Mouse (Mus musculus) brown adipose tissue, adult 24 weeks (tissue): ENCODE measurements around the gene Coro1b. TPM values are rescaled to one million over a fixed set of nuclear protein-coding genes. Genes with fewer than 3 reads are reported as not detected.
"Not testable (repeated sequence)": the region's sequence is repeated elsewhere in the genome, so short reads cannot be mapped to it uniquely, and the experiment has no call there.

Experiments
- H3K27ac ChIP-seq: fragments of 200-500 bp; replicated peaks from 2 replicates; pipeline ENCODE4 v1.5.1; 2012; ENCODE audit warnings: low read depth, mild to moderate bottlenecking, low read length
- H3K4me1 ChIP-seq: fragments of 200-500 bp; 2 replicates; pipeline ENCODE4 v1.6.1; 2012; ENCODE audit warnings: low read length, mixed read lengths; ENCODE audit not compliant: control insufficient read depth, insufficient read depth, insufficient read length
- H3K4me3 ChIP-seq: fragments of 200-500 bp; 2 replicates; pipeline ENCODE4 v1.5.1; 2012; ENCODE audit warnings: low read depth, mild to moderate bottlenecking, low read length, moderate library complexity; ENCODE audit not compliant: insufficient read depth
- polyA plus RNA-seq: library from polyadenylated mRNA; stranded (reverse); fragments of >200 nt; gene quantifications from 2 replicates; pipeline ENCODE4 v1.2.4, GENCODE M21; 2012; ENCODE audit not compliant: missing spikeins, insufficient read depth, insufficient read length

The Coro1b gene
- polyA plus RNA-seq, 1 experiment, result 103 TPM

DNA sequence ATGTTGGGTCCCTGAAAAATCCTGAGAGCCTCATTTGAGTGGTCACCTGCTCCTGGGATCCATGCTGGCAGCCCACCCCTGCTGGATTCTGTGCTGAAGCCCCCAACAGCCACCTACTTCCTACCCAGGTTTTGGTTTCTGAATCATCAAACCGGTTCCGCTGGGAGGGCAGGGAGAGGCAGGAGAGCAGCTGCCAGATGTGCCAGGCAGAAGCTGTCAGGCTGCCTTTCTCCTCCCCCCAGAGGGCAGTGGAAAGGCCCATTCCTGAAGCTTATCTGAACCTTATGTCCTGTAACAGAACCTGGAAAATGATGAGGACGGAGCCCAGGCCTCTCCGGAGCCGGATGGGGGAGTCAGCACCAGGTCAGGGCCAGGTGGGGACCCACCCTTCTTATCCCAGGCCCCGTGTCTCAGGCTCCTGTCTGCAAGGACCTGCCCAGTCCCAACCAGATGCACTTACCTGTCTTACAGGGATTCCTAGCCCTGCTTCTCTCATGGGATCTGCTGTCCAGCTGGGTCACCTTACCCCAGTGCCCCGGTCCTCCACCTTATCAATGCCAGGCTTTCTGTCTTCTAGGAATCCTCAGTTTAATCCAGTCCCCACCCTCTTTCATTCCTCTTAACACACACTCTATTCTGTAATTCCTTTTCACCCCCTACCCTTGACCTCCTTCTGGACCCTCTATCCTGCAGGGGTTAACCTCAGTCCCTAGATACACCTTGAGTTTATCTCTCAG is 21.5 kb upstream of the Coro1b start:
- Histone ChIP-seq H3K4me3 (peak overlapping the region; percentile 92), H3K4me1 (peaks cover 8% of the 10 kb centered on the region), H3K27ac (no peak overlapping the region)

DNA sequence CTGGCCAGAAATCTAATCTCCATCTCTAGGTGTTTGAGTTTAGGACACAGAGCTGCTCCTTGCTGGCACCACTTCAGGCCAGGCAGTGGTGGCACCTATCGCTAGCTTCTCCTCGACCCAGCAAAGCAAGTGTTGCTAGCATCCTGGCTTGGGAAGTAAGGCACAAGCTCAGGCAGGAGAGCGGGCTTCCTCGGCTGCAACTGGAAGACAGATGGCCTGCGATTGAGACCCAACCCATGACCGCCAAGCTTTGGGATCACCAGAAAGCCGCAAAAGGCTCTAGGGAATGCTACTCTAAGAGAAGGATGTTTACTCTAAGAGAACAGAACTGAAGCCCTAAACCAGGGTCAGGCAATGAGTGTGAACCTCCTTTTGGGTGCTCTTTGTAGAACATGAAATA is 19.0 kb upstream of the Coro1b start:
- H3K4me3 ChIP-seq, result no peak overlapping the region
- H3K27ac ChIP-seq, result no peak overlapping the region
- H3K4me1 ChIP-seq, result peaks cover 8% of the 10 kb centered on the region

DNA sequence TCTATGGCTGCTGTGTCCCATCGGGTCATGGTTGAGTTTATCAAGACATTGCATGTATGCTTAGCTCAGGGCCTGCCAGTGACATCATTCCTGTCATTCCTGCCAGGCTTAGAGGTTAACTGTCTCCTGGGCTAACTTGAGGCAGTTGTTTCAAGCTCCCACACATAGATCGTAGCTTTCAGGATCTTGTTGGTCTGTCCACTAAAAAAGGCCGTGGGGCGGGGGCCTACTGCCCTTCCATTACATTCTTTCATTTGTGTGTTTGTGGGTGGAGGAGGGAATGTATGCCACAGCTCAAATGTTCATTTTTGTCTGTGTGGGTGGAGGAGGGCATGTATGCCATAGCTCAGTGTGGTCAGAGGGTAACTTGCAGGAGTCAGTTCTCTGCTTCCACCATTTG is 18.3 kb upstream of the Coro1b start:
- Histone ChIP-seq H3K4me3 (no peak overlapping the region), H3K4me1 (peaks cover 13% of the 10 kb centered on the region), H3K27ac (no peak overlapping the region)

DNA sequence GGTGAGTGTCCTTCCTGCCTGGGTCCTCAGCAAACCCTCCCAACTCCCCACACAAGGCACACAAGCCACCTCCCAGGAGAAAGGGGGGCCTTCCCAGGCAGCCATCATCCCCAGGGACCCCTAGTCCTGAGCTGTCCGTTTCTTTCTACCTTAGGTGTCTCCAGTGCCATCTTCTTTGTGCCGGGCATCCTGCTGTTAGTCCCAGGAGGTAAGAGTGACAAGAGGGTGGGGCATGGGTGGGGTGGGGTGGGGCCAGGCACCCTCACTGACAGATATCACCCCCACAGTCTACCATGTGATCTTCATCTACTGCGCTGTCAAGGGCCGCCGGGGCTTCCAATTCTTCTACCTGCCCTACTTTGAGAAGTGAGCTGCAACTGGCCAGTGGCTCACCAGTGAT is 17.3 kb upstream of the Coro1b start:
- H3K4me3 ChIP-seq, result no peak overlapping the region
- peaks cover 15% of the 10 kb centered on the region for H3K4me1 ChIP-seq

DNA sequence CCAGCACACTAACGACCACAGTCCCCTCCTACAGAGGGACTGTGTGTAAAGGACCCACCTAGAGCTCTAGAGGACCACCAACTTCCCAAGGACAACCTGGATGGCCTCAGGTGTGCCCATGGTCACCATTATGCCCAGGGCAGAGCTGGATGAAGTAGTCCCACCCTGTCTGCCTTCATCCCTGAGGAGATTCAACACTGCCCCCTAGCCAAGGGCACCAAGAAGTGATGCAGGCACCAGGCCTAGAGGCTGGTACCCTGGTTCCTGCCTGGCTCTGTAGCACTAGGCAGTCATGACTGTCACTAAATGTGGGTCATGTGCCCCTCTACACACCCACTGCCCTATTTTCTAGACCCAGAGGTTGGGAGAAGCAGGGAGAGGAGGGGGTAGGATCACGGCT is 16.7 kb upstream of the Coro1b start:
- no peak overlapping the region for H3K4me3 ChIP-seq
- H3K4me1 ChIP-seq, result peaks cover 15% of the 10 kb centered on the region
- H3K27ac ChIP-seq, result no peak overlapping the region

More for the DNA sequence above, 17.3 kb upstream of the Coro1b start:
- no peak overlapping the region for H3K27ac ChIP-seq

DNA sequence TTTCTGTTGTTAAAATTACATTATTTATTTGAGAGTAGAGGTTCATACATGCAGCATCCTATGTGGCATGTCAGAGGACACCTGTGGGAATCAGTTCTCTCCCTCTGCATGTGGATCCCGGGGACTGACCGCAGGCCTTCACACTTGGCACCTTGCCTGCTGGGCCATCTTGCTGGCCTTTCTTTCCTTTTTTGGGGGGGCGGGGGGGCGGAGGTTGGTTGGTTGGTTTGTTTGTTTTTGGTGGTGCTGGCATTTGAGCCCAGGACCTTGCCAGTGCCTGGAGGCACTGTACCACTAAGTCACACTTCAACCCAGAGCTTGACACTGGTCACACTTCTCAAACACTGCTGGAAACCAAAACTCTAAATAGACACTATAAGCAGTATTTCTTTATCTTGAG is 14.1 kb upstream of the Coro1b start:
- Histone ChIP-seq H3K4me3 (no peak overlapping the region), H3K4me1 (peaks cover 7% of the 10 kb centered on the region), H3K27ac (no peak overlapping the region)

DNA sequence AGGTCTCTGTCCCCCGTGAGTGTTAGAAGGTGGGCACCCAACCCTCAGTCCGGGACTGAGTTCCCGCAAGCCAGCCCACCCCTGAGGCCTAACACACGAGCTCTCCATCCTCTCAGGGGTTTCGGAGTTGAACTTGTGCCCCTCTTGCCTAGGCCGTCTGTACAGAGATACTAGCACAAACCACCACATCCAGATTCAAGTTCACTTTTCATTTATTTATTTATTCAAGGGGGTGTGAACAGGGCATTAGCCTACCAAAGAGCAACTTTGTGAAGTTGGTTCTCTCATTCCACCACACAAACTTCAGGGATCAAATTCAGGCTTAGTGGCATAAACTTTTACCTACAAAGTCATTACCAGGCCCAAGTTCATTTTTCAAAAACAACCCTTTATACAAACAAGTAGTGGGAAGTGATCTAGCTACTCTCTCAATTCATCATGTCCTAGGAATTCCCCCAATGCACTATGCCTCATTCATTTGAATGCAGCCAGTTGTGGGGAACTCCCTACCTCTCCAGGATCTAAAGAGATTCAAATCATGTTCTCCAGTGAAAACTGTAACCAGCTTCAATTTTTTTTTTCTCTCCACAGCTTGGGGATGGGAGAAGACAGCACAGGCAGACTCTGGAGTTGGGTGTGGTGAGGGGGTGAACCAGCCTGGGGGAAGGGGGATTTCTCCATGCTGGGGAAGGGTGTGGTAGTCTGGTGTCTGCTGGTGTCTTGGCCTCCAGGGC is 13.0 kb upstream of the Coro1b start:
- H3K4me3 ChIP-seq, H3K4me1 ChIP-seq: not testable (repeated sequence)
- H3K27ac ChIP-seq, result peak overlapping the region; percentile 76

DNA sequence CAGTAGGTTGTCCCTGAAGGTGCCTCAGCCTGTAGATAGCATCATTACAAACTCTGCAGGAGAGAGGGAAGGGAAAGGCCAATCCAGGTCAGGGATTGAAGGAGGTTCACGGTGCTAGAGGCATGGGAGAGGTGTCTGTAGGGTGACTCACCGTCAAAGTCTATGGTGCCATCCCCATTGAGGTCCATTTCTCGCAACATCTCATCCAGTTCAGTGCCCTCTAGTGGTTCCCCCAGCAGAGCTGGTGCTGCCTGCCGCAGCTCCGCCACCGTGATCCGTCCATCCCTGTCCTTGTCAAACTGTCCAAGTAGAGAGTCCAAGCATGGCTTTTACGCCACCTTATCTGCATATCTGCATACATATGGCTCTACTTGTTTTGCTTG is 12.5 kb upstream of the Coro1b start:
- H3K27ac ChIP-seq, H3K4me1 ChIP-seq: not testable (repeated sequence)

DNA sequence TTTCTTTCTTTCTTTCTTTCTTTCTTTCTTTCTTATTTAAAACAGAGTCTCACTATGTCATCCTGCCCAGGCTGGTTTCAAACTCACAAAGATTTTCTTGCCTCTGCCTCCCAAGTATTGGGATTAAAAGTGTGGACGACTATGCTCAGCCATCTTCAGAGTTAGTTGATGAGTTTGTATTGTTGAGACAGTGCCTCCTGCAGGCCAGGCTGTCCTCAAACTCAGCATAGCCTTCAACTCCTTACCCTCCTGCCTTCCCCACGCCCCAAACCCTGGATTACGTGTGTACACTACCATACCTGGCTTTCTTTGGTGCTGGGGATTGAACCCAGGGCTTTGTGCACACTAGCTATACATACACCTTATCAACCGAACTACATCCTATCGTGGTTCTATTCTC is 12.0 kb upstream of the Coro1b start:
- Histone ChIP-seq H3K4me1 (peaks cover 7% of the 10 kb centered on the region), H3K27ac (no peak overlapping the region), H3K4me3 (no peak overlapping the region)

More for the DNA sequence above, 12.5 kb upstream of the Coro1b start:
- not testable (repeated sequence) for H3K4me3 ChIP-seq

DNA sequence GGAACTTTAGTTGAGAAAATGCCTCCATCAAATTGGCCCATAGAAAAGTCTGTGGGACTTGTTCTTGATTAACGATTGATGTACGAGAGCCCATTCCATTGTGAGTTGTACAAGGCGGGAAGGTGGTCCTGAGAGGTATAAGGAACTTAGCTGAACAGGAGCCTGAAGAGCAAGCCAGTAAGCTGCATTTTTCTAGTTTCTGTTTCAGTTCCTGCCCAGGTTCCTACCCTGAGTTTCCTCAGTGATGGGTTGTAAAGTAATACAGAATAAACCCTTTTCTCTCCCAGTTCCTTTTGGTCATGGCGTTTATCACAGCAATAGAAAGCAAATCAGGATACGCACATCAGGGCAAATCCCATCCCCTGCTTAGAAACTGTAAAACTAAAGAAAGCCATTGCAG is 10.5 kb upstream of the Coro1b start:
- no peak overlapping the region for H3K4me3 ChIP-seq
- H3K27ac ChIP-seq, result no peak overlapping the region
- H3K4me1 ChIP-seq, result peaks cover 14% of the 10 kb centered on the region

DNA sequence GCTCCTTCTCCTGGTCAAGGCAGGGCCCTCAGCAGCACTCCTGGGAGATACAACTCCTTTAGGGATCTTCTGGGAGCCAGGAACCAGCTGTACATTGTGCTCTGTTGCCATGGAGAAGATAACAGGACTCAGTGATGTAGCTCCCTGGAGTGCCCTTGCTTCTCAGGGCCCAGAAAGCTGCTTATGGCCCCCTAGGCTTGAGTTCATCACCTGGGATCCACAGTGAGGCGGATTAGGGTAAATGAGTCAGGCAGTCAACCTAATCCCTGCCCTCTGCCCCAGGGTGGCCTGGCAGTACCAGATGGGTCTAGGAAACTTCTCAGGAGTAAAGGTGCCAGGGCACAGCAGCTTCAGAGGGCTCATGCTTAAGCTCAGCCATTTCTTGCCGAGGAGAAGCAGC is 9.0 kb upstream of the Coro1b start, which contains the start of gene Gpr152:
Gene Gpr152 (plus strand): TSS at position 342 of the 400 bp plus-strand sequence.
- H3K4me3 ChIP-seq, result no peak within 1 kb of the TSS
- H3K4me1 ChIP-seq, result peaks cover 25% of the 10 kb centered on the region
- no peak within 1 kb of the TSS for H3K27ac ChIP-seq

DNA sequence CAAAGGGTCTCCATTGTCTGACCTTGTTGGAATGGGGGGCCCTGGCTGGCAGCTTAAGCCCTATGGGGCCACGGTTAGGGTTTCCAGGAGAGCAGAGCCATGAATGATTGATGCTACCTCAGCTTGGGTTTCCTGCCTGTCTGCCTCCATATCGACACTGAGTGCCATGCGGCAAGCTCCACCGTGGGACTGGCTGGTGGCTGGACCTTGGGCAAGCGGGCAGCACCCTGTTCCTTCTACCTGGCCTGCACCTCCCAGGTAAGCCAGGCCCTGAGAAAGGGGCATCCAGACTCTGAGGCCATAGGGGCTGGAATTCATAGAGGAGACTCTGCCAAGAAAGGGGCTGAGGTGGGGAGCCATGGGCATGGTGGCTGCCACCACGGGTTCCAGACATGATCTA is 8.3 kb upstream of the Coro1b start:
- Histone ChIP-seq H3K4me1 (peaks cover 26% of the 10 kb centered on the region), H3K27ac (no peak overlapping the region), H3K4me3 (no peak overlapping the region)

DNA sequence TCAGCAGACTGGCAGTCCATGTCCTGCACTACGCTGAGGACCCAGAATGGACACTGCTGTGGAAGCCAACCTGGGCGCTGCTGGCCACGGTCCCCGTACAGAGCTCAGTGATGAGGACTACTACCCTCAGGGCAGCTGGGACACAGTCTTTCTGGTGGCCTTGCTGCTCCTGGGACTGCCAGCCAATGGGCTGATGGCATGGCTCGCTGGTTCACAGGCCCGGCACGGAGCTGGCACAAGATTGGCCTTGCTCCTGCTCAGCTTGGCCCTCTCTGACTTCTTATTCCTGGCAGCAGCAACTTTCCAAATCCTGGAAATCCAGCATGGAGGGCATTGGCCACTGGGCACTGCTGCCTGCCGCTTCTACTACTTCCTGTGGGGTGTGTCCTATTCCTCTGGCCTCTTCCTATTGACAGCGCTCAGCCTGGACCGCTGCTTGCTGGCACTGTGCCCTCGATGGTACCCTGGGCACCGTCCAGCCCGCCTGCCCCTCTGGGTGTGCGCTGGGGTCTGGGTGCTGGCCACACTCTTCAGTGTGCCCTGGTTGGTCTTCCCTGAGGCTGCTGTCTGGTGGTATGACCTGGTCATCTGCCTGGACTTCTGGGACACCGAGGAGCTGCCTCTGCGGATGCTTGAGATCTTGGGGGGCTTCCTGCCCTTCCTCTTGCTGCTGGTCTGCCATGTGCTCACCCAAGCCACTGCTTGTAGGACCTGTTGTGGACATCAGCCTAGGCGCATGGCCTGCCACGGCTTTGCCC is 5.8 kb upstream of the Coro1b start:
- H3K27ac ChIP-seq, result no peak overlapping the region
- H3K4me3 ChIP-seq, result no peak overlapping the region
- H3K4me1 ChIP-seq, result peaks cover 38% of the 10 kb centered on the region

DNA sequence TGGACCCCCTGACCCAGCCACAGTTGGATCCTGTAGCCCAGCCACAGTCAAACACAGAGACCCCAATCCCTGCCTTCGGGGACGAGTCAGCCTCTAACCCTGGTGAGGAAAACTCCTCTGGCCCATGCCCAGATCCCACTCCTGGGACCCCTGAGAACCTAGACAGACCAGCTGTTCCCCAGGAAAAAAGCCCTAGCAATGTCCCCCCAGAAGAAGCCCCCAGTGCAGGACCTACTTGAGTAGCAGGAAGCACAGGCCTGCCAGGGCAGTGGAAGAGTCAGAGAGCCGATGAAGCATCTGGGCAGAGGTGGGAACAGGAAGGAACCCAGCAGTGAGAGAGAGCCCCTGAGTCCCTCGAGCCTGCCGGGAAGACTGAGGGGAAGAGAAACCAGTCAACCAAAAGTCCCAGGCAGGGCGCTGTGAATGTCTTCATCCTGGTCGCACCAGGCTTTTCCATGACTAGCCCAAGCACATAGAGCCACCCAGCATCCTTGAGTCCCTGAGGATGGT is 4.6 kb upstream of the Coro1b start, which contains the start of gene Cabp4:
Gene Cabp4 (minus strand): TSS at position 275 of the 510 bp plus-strand sequence.
- Histone ChIP-seq H3K27ac (peak within 1 kb of the TSS; percentile 69), H3K4me3 (no peak within 1 kb of the TSS), H3K4me1 (peaks cover 44% of the 10 kb centered on the region)
